Mouse (Mus musculus): ENCODE measurements around the gene Psmf1. TPM values are rescaled to one million over a fixed set of nuclear protein-coding genes. Genes with fewer than 3 reads are reported as not detected.

The Psmf1 gene
- polyA plus RNA-seq, 1 experiment from 2014 or later = 23.4 TPM

DNA sequence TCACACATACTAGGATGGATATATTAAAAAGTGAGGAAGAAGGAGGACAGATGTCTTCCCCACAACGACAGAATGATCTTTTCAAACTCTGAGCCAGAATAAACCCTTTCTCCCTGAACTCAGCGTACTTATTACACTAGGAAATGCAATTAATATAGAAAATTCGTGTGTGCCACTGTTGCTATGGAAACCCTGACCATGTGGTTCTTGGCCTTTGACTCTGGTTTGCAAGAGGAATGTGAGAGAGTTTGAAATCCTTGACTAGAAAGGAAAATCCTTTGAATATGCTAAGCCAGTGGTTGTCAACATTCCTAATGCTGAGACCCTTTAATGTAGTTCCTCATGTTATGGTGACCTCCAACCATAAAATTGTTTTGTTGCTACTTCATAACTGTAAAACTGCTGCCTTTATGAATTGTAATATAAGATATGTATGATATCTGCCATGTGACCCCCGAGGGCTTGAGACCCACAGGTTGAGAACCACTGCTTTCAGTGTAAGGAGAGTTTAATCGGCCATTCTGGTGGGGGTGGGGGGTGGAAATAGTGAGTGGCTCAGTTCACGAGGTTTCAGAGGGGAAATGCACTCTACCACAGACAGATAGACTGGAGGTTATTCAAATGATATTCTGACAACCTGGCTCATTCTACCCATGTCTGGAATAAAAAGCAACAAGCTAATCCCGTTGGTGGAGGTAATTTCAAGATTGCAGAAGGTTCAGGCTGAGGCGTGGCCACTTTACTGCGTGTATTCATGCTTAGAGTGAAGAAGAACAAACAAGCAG, 12.5 kb upstream of the Psmf1 start:
- WGBS = 55% methylated on average over 9 of the region's 9 CpGs
- no peak overlapping the region for H3K4me2 ChIP-seq
- H3K27me3 ChIP-seq = no peaks in the 10 kb centered on the region
- H3K9ac ChIP-seq = no peak overlapping the region
- no peaks in the 10 kb centered on the region for H3K36me3 ChIP-seq
- no peaks in the 10 kb centered on the region for H3K4me1 ChIP-seq (replicated peaks)
- H3K4me3 ChIP-seq = no peak overlapping the region
- no peaks in the 10 kb centered on the region for H3K9me3 ChIP-seq (replicated peaks)
- no peak for ATAC-seq (replicated peaks; ENCODE audit: insufficient number of reproducible peaks, insufficient read depth, low FRiP score, low read depth)
- H3K27ac ChIP-seq = no peak overlapping the region

DNA sequence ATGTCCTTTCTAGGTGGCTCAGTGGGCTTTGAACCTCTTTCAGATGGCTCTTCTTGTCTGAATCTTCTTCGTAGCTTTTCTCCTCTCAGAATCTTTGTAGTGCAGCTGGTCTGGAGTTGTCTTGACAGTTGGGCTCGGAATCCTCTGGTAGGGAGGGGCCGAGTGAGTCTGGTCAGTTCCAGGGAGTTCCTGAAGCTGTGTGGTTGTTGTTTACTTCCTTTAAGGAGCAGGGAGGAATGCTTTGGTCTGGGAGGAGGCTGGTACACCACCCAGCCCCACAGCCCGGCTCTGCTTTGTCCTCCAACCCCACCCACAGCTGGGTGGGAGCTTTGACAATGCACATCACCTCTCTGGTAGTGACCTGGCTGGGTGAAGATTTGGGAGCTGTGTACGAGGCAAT, 7.3 kb upstream of the Psmf1 start:
- Histone ChIP-seq H3K4me2 (no peak overlapping the region), H3K27ac (no peak overlapping the region), H3K4me1 (replicated peaks) (no peaks in the 10 kb centered on the region), H3K27me3 (peaks cover 10% of the 10 kb centered on the region; the same call in 1 of the 2 replicates), H3K4me3 (no peak overlapping the region), H3K36me3 (no peaks in the 10 kb centered on the region), H3K9ac (no peak overlapping the region), H3K9me3 (replicated peaks) (no peaks in the 10 kb centered on the region)
- 68% methylated on average over 5 of the region's 5 CpGs for WGBS
- no peak for ATAC-seq (replicated peaks; ENCODE audit: insufficient number of reproducible peaks, insufficient read depth, low FRiP score, low read depth)

DNA sequence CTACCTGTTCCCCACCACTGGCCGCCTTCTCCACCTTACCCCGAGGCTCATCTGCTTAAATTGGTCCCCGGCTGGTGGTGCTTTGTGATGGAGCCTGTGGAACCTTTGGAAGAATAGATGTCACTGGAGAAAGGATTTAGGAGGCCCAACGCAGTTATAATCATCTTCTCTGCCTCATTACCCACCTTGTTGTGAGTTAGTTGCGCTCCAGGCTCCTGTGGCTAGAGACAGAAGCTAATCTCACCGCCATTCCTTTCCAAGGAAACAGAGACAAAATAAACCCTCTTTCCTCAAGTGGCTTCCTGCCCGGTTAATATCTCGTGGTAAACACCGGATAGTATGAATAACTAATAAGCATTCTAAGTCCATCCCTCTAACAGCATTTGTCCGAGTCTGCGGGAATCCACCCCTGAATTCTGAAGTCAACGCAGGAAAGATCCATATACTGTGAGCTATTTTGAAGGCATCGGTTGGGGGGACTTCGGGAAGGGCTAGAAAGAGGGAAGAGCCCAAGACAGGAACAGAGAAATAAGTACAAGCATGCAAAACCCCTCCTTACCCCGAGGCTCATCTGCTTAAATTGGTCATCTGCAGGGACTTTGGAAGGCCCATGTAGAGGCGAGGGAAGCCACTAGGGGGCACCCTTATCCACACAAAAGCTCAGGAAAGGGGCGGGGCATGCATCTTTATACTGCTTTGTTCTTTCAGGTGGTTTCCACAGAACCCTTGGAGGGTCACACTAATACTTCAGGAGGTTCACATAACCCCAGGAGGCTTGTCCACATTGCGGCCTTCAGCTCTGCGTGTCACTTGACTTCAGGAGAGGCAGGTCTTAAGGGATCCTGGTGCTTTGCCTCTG, 4.1 kb upstream of the Psmf1 start:
- H3K27ac ChIP-seq = no peak overlapping the region
- H3K4me3 ChIP-seq = no peak overlapping the region
- 36% methylated on average over 19 of the region's 19 CpGs for WGBS
- H3K9me3 ChIP-seq (replicated peaks) = no peaks in the 10 kb centered on the region
- H3K4me2 ChIP-seq = no peak overlapping the region
- no peaks in the 10 kb centered on the region for H3K4me1 ChIP-seq (replicated peaks)
- ATAC-seq (replicated peaks; ENCODE audit: insufficient number of reproducible peaks, insufficient read depth, low FRiP score, low read depth) = no peak
- H3K36me3 ChIP-seq = no peaks in the 10 kb centered on the region
- H3K9ac ChIP-seq = no peak overlapping the region
- H3K27me3 ChIP-seq = peaks cover 13% of the 10 kb centered on the region

DNA sequence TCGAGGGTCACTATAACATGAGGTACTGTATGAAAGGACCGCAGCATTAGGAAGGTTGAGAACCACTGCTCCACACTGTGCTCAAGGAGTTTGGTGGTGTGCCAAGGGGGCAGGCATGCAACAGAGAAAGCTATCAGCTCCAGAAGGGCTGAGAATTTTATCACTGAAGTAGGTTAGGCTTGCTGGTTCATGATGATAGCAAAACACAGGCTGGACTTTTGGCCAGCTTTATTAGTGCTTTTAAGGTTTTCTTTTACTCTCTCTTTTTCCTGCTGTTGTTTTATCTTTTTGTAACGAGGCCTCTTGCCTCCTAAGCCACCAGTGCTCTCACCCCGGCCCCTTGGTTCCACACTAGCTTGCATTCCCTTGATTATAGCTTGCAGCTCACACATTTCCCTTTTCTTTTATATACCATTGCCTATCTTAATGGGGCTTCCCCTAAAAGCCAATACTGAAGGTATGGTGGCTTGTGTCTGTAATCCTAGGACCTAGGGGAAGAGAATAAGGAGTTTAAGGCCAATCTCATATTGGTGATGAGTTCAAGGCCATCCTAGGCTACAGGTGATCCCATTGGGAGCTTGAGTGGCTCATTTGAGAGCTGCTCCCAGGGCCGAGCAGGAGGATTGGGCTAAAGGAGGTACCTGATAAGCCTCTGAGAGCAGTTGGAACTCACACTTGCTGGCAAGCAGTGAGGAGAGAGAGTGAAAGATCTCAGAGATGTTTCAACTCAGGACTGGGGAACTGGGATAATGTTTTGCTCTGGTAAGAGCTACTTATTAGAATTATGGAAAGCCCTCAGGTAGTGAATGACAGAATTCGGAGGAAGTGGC, 921 bp downstream of the Psmf1 start:
- ATAC-seq (replicated peaks; ENCODE audit: insufficient number of reproducible peaks, insufficient read depth, low FRiP score, low read depth) = no peak

DNA sequence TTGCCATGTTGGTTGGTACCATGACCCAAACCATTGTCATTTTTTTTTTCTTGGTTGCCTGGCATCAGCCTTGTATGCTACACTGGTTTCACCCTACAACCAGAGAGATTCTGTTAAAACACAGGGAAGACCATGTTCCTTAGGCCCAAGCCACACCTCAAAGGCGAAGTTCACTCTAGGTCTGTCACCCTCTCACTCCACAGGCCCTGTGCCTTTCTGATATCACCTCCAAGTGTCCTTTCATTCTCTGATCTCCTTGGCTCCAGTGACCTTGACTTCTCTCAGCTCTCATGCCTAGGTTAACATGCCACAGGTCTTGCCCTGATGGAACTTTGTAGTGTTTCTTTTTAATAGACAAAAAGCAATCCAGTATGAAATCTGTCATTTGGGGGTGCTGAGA, 1.9 kb downstream of the Psmf1 start:
- Histone ChIP-seq H3K4me2 (no peak overlapping the region), H3K9ac (no peak overlapping the region), H3K9me3 (replicated peaks) (no peaks in the 10 kb centered on the region), H3K27ac (no peak overlapping the region), H3K36me3 (no peaks in the 10 kb centered on the region), H3K27me3 (peaks cover 5% of the 10 kb centered on the region), H3K4me3 (no peak overlapping the region), H3K4me1 (replicated peaks) (peaks cover 15% of the 10 kb centered on the region)
- ATAC-seq (replicated peaks; ENCODE audit: insufficient number of reproducible peaks, insufficient read depth, low FRiP score, low read depth) = no peak
- 91% methylated on average over 1 of the region's 1 CpGs for WGBS

More for the DNA sequence above, 921 bp downstream of the Psmf1 start:
- Histone ChIP-seq H3K27ac (no peak overlapping the region), H3K9me3 (replicated peaks) (no peaks in the 10 kb centered on the region), H3K36me3 (no peaks in the 10 kb centered on the region), H3K9ac (no peak overlapping the region), H3K4me1 (replicated peaks) (peaks cover 15% of the 10 kb centered on the region), H3K27me3 (peaks cover 13% of the 10 kb centered on the region), H3K4me3 (no peak overlapping the region), H3K4me2 (no peak overlapping the region)
- WGBS = 45% methylated on average over 6 of the region's 6 CpGs

- peak overlapping the region; percentile 78 for H3K4me3 ChIP-seq
- H3K36me3 ChIP-seq = no peaks in the 10 kb centered on the region
- peaks cover 4% of the 10 kb centered on the region; the same call in 1 of the 2 replicates for H3K27me3 ChIP-seq
- H3K9me3 ChIP-seq (replicated peaks) = no peaks in the 10 kb centered on the region
- H3K9ac ChIP-seq = peak overlapping the region; percentile 76
- peak overlapping the region; percentile 36 for H3K27ac ChIP-seq
- WGBS = under 1% methylated on average over 61 of the region's 61 CpGs
- ATAC-seq (replicated peaks; ENCODE audit: insufficient number of reproducible peaks, insufficient read depth, low FRiP score, low read depth) = peak; percentile 90
- peaks cover 15% of the 10 kb centered on the region for H3K4me1 ChIP-seq (replicated peaks)
- peak overlapping the region; percentile 78 for H3K4me2 ChIP-seq
Observed at GRCm38 (mm10) chr2:151740741-151741526, 3.1 kb downstream of the Psmf1 start.

- WGBS = 84% methylated on average over 7 of the region's 7 CpGs
- peak overlapping the region; percentile 78; the same call in 1 of the 2 replicates for H3K4me2 ChIP-seq
- no peak overlapping the region for H3K9ac ChIP-seq
Observed at GRCm38 (mm10) chr2:151739505-151739904, 4.5 kb downstream of the Psmf1 start.

GRCm38 (mm10) chr2:151739081-151739480, 4.9 kb downstream of the Psmf1 start:
- H3K27ac ChIP-seq = no peak overlapping the region
- no peak overlapping the region; the same call in 1 of the 2 replicates for H3K4me2 ChIP-seq
- H3K36me3 ChIP-seq = peaks cover 12% of the 10 kb centered on the region; the same call in 1 of the 2 replicates
- H3K4me1 ChIP-seq (replicated peaks) = peaks cover 15% of the 10 kb centered on the region
- no peak for ATAC-seq (replicated peaks; ENCODE audit: insufficient number of reproducible peaks, insufficient read depth, low FRiP score, low read depth)
- 90% methylated on average over 3 of the region's 3 CpGs for WGBS
- H3K4me3 ChIP-seq = no peak overlapping the region
- H3K9me3 ChIP-seq (replicated peaks) = no peaks in the 10 kb centered on the region
- peaks cover 3% of the 10 kb centered on the region; the same call in 1 of the 2 replicates for H3K27me3 ChIP-seq
- H3K9ac ChIP-seq = no peak overlapping the region

More at GRCm38 (mm10) chr2:151739505-151739904, 4.5 kb downstream of the Psmf1 start:
- Histone ChIP-seq H3K4me3 (no peak overlapping the region), H3K4me1 (replicated peaks) (peaks cover 15% of the 10 kb centered on the region), H3K27me3 (peaks cover 4% of the 10 kb centered on the region; the same call in 1 of the 2 replicates), H3K36me3 (peaks cover 8% of the 10 kb centered on the region; the same call in 1 of the 2 replicates), H3K9me3 (replicated peaks) (no peaks in the 10 kb centered on the region), H3K27ac (no peak overlapping the region)
- ATAC-seq (replicated peaks; ENCODE audit: insufficient number of reproducible peaks, insufficient read depth, low FRiP score, low read depth) = no peak

DNA sequence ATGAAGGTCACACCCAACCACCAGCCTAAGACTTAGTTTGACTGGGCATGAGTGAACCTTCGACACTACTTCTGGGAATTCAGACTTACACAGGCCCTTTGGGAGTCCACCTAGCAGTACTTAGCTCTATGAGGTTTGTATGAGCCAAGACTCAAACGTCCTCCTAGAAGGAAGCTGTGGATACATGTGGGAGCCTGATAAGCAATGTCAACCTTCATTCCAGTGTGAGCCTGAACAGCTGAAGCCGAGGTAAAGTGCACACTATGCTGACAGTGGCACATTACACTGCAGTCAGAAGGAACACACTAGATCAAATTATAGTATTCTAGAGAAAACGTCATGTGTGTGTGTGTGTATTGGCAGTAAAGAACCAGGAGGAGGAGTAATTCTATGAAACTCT, 5.5 kb downstream of the Psmf1 start:
- peaks cover 17% of the 10 kb centered on the region; the same call in 1 of the 2 replicates for H3K36me3 ChIP-seq
- H3K27ac ChIP-seq = no peak overlapping the region
- 77% methylated on average over 4 of the region's 4 CpGs for WGBS
- H3K4me2 ChIP-seq = no peak overlapping the region
- no peak for ATAC-seq (replicated peaks; ENCODE audit: insufficient number of reproducible peaks, insufficient read depth, low FRiP score, low read depth)
- H3K9ac ChIP-seq = no peak overlapping the region
- no peak overlapping the region for H3K4me3 ChIP-seq
- H3K4me1 ChIP-seq (replicated peaks) = peaks cover 15% of the 10 kb centered on the region
- H3K9me3 ChIP-seq (replicated peaks) = no peaks in the 10 kb centered on the region
- no peaks in the 10 kb centered on the region for H3K27me3 ChIP-seq

- no peak overlapping the region for H3K27ac ChIP-seq
- no peaks in the 10 kb centered on the region for H3K9me3 ChIP-seq (replicated peaks)
- H3K4me2 ChIP-seq = no peak overlapping the region
- no peak for ATAC-seq (replicated peaks; ENCODE audit: insufficient number of reproducible peaks, insufficient read depth, low FRiP score, low read depth)
- H3K27me3 ChIP-seq = no peaks in the 10 kb centered on the region
- H3K4me1 ChIP-seq (replicated peaks) = peaks cover 9% of the 10 kb centered on the region
- no peak overlapping the region for H3K9ac ChIP-seq
- peaks cover 23% of the 10 kb centered on the region; the same call in 1 of the 2 replicates for H3K36me3 ChIP-seq
- WGBS = 92% methylated on average over 6 of the region's 6 CpGs
- H3K4me3 ChIP-seq = no peak overlapping the region
Observed at GRCm38 (mm10) chr2:151735422-151735821, 8.6 kb downstream of the Psmf1 start.
